Mouse (Mus musculus) heart, postnatal 14 days (tissue): ENCODE results near the gene Ccdc187. TPM values are rescaled to one million over a fixed set of nuclear protein-coding genes. Genes with fewer than 3 reads are reported as not detected.

Source experiments
- DNase-seq, 2 experiments: peaks; one replicate each; pipeline ENCODE4 v3.0.0; 2021 to 2022
- intact Hi-C: fragments of 180-260 bp; cut with DNase I; formaldehyde crosslinking; loops from one replicate; pipeline ENCODE4 v1.15.1; 2025
- total RNA-seq, 2 experiments: library from RNA; stranded (reverse); gene quantifications; 2 replicates each; pipeline ENCODE4 v1.2.3; 2021

Gene Ccdc187
- total RNA-seq, 2 experiments from 2014 or later = 0.10 to 0.17 TPM

GRCm38 (mm10) chr2:26317991-26318672, 23.8 kb upstream of the Ccdc187 start:
- no peak for DNase-seq
- intact Hi-C loops = loop anchor here (5.0 kb wide), 1 partner anchor 34 kb away; the partner anchor contains the start of gene Dnlz

- intact Hi-C loops = loop anchor here (5.0 kb wide), 1 partner anchor 35 kb away; the partner anchor contains the start of gene Dnlz
- no peak for DNase-seq
Observed at GRCm38 (mm10) chr2:26317371-26317770, 23.0 kb upstream of the Ccdc187 start.

GRCm38 (mm10) chr2:26316576-26317246, 22.4 kb upstream of the Ccdc187 start:
- intact Hi-C loops = loop anchor here (5.0 kb wide), 1 partner anchor 36 kb away; the partner anchor contains the start of gene Dnlz

GRCm38 (mm10) chr2:26315925-26316311, 21.6 kb upstream of the Ccdc187 start:
- DNase-seq = peak; percentile 53 to 60
- intact Hi-C loops = loop anchor here (5.0 kb wide), 1 partner anchor 36 kb away; the partner anchor contains the start of gene Dnlz

More at GRCm38 (mm10) chr2:26316576-26317246, 22.4 kb upstream of the Ccdc187 start:
- DNase-seq = no peak

GRCm38 (mm10) chr2:26315072-26315924, 20.9 kb upstream of the Ccdc187 start, which contains the start of gene Gpsm1:
Gene Gpsm1, plus strand, starts transcription at chr2:26315515.
- intact Hi-C loops = loop anchor here (5.0 kb wide), 1 partner anchor 37 kb away; the partner anchor contains the start of gene Dnlz

GRCm38 (mm10) chr2:26314281-26315071, 20.1 kb upstream of the Ccdc187 start:
- DNase-seq = peak; percentile 68 to 75
- intact Hi-C loops = loop anchor here (5.0 kb wide), 1 partner anchor 38 kb away; the partner anchor contains the start of gene Dnlz

More at GRCm38 (mm10) chr2:26315072-26315924, 20.9 kb upstream of the Ccdc187 start, which contains the start of gene Gpsm1:
- peak; percentile 89 to 90 for DNase-seq

GRCm38 (mm10) chr2:26313394-26313793, 19.0 kb upstream of the Ccdc187 start:
- intact Hi-C loops = no loop called here
- DNase-seq = no peak

- DNase-seq = no peak
- intact Hi-C loops = no loop called here
Observed at GRCm38 (mm10) chr2:26312812-26313211, 18.5 kb upstream of the Ccdc187 start.

GRCm38 (mm10) chr2:26311936-26312335, 17.6 kb upstream of the Ccdc187 start:
- intact Hi-C loops = no loop called here
- no peak for DNase-seq

GRCm38 (mm10) chr2:26309739-26310138, 15.4 kb upstream of the Ccdc187 start:
- intact Hi-C loops = no loop called here
- DNase-seq = no peak

- intact Hi-C loops = no loop called here
- no peak for DNase-seq
Observed at GRCm38 (mm10) chr2:26306702-26307101, 12.3 kb upstream of the Ccdc187 start.

GRCm38 (mm10) chr2:26305555-26305954, 11.2 kb upstream of the Ccdc187 start:
- intact Hi-C loops = no loop called here
- DNase-seq = no peak

- DNase-seq = no peak
- intact Hi-C loops = loop anchor here (5.0 kb wide), 1 partner anchor 258 kb away; no protein-coding TSS in a partner anchor
Observed at GRCm38 (mm10) chr2:26304711-26305110, 10.4 kb upstream of the Ccdc187 start.

GRCm38 (mm10) chr2:26302005-26302503, 7.7 kb upstream of the Ccdc187 start:
- DNase-seq = no peak
- intact Hi-C loops = loop anchor here (5.0 kb wide), 1 partner anchor 260 kb away; no protein-coding TSS in a partner anchor

GRCm38 (mm10) chr2:26300808-26301174, 6.4 kb upstream of the Ccdc187 start:
- intact Hi-C loops = loop anchor here (2.0 to 5.0 kb wide), 2 partner anchors 52 to 262 kb away; partner anchors contain the start of gene Dnlz
- DNase-seq = peak; percentile 87 to 92

- no peak for DNase-seq
- intact Hi-C loops = loop anchor here (2.0 to 5.0 kb wide), 2 partner anchors 53 to 262 kb away; partner anchors contain the start of gene Dnlz
Observed at GRCm38 (mm10) chr2:26300161-26300807, 5.9 kb upstream of the Ccdc187 start.

- intact Hi-C loops = no loop called here
Observed at GRCm38 (mm10) chr2:26299336-26299735, 5.0 kb upstream of the Ccdc187 start.

GRCm38 (mm10) chr2:26298856-26299230, 4.5 kb upstream of the Ccdc187 start:
- DNase-seq = no peak
- intact Hi-C loops = no loop called here

More at GRCm38 (mm10) chr2:26299336-26299735, 5.0 kb upstream of the Ccdc187 start:
- no peak for DNase-seq
